Mouse (Mus musculus) G1E (cell line): ENCODE results near the gene St6galnac6. TPM values are rescaled to one million over a fixed set of nuclear protein-coding genes. Genes with fewer than 3 reads are reported as not detected.

Experiments used
- ATAC-seq: 2 replicates; pipeline ENCODE4 v1.8.0; 2016; ENCODE audit warnings: mild to moderate bottlenecking; ENCODE audit not compliant: insufficient number of reproducible peaks, poor library complexity, low FRiP score, severe bottlenecking; ENCODE audit errors: extremely low read depth
- DNase-seq: peaks from one replicate; pipeline ENCODE4 v3.0.0; 2012; ENCODE audit warnings: low spot score
- H3K27me3 ChIP-seq: 2 replicates; pipeline ENCODE4 v1.6.1; 2012; ENCODE audit warnings: mild to moderate bottlenecking, low read length, inconsistent platforms; ENCODE audit not compliant: insufficient read depth
- H3K36me3 ChIP-seq: replicated peaks from 2 replicates; pipeline ENCODE3; 2012; ENCODE audit warnings: mild to moderate bottlenecking, inconsistent platforms
- H3K4me1 ChIP-seq: 2 replicates; pipeline ENCODE4 v1.6.1; 2012; ENCODE audit warnings: low read depth, low read length, inconsistent platforms, mixed read lengths; ENCODE audit not compliant: insufficient read depth
- H3K4me3 ChIP-seq: 2 replicates; pipeline ENCODE4 v1.5.1; 2012; ENCODE audit warnings: low read depth, mild to moderate bottlenecking, inconsistent platforms, low read length, moderate library complexity, mixed read lengths
- H3K9me3 ChIP-seq: replicated peaks from 2 replicates; pipeline ENCODE4 v1.6.1; 2012; ENCODE audit warnings: inconsistent platforms
- CTCF ChIP-seq: IDR thresholded peaks from 2 replicates; pipeline ENCODE4 v1.5.1; 2012; ENCODE audit warnings: low read depth, low read length, inconsistent platforms, mixed read lengths
- GATA1 ChIP-seq: IDR thresholded peaks from 2 replicates; pipeline ENCODE4 v1.6.1; 2012; ENCODE audit warnings: borderline replicate concordance, low read length, inconsistent platforms, mixed read lengths
- GATA2 ChIP-seq: IDR thresholded peaks from 2 replicates; pipeline ENCODE4 v1.6.1; 2012; ENCODE audit warnings: low read depth, low read length, inconsistent platforms, borderline replicate concordance
- POLR2AphosphoS5 ChIP-seq: IDR thresholded peaks from 2 replicates; pipeline ENCODE4 v1.6.1; 2012; ENCODE audit warnings: low read depth, low read length, inconsistent platforms; ENCODE audit not compliant: insufficient replicate concordance
- TAL1 ChIP-seq: conservative IDR thresholded peaks from 2 replicates; pipeline ENCODE4 v1.6.1; 2012; ENCODE audit warnings: low read depth, low read length, inconsistent platforms, mixed read lengths
- polyA plus RNA-seq: library from polyadenylated mRNA; stranded (reverse); fragments of >175 nt; gene quantifications from 2 replicates; pipeline ENCODE4 v1.2.3, GENCODE M21; 2012
- total RNA-seq, 2 experiments: library from RNA; stranded (forward) in 1 of 2; stranded (reverse) in 1 of 2; fragments of 200-1000 nt in 1 of 2; fragments of >200 nt in 1 of 2; fragmentation: Nextera tagmentation in 1 of 2; gene quantifications; 2 replicates each; pipeline ENCODE4 v1.2.3; 2014 to 2017

St6galnac6 gene
- total and polyA plus RNA-seq, 3 experiments: 19.8 to 39.2 (median 20.2) TPM

DNA sequence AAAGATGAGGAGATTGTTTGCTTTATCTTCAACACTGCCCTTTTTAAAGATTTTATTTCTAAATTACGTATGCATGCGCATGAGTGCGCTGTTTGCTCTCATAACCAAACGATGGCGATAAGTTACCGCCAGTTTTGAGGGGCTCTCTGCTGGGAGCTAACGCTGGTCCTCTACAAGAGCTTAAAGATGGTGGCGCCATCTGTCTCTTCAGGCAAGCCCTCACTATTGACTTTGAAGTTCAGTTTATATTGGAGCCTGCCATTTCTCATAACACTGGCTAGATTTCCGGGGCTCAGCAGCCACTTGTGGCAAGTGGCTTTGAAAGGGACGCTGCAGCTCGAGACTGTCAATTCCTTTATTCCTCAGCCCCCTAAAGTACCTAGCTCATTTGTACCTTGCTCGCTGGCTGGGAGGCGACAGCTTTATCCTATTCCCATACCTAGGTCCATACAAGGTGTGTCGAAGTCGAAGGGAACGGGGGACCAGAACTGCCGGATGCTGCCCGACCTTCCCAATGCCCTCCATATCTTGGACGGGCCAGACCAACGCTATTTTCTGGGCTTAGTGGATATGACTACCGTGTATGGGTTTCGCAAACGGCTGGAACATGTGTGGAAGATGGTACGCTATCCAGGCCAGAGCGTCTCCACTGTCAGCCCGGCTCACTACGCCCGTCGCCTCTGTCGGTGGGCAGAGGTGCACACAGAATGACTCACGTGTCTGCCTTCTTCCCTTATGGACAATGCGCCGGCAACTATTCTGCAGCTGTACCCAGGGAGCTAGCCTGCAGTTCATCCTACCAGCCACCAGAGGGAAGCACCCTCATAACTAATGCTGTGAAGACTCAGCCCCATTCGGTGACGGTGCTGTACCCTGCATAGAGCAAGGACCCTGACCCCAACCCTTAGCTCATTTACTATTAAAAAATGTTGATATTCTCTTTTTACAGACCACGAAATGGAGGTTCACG lies 16.4 kb upstream of the St6galnac6 start:
- H3K27me3 ChIP-seq: peaks cover 37% of the 10 kb centered on the region
- no peaks in the 10 kb centered on the region for H3K36me3 ChIP-seq
- ATAC-seq (0 out of 2 replicates have a peak, but pooled peaks have one; percentile 38), DNase-seq (peak; percentile 69)
- peak overlapping the region; percentile 58; the same call in 1 of the 2 replicates for H3K4me3 ChIP-seq
- peaks cover 43% of the 10 kb centered on the region for H3K4me1 ChIP-seq
- no peaks in the 10 kb centered on the region for H3K9me3 ChIP-seq
- TF ChIP-seq GATA2 (no peak), GATA1 (no peak), POLR2AphosphoS5 (no peak), TAL1 (no peak), CTCF (peak; percentile 98)

DNA sequence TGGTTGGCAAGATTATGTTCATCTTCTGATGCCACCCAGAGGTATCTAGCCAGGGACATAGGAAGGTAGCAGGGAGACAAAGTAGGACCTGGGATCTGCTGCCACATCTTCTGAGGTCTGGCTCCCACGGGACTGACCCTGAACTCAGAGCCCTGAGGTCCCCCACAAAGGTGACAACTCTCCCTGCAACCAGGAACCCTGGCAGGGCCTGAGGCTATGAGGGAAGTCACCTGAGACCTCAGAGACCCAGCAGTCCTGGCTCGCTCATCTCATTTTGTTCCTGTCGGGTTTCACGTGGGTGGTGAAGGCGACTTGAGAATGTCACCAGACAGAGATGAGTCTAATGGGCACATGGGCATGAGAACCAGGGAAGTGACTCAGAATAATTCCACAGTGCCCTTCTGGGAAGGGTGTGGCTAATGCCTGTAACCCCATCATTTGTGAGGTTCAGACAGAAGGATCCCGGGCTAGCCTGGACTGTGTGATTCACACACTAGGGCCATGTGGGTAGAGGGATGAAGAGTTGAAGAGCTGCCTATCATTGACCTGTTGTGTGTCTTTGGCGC lies 14.3 kb upstream of the St6galnac6 start:
- Histone ChIP-seq H3K27me3 (peaks cover 23% of the 10 kb centered on the region), H3K36me3 (peaks cover 15% of the 10 kb centered on the region), H3K4me3 (no peak overlapping the region), H3K4me1 (peaks cover 61% of the 10 kb centered on the region), H3K9me3 (no peaks in the 10 kb centered on the region)
- no peak for DNase-seq
- no peak for ATAC-seq
- TF ChIP-seq GATA2 (no peak), GATA1 (no peak), POLR2AphosphoS5 (no peak), TAL1 (no peak), CTCF (no peak)

DNA sequence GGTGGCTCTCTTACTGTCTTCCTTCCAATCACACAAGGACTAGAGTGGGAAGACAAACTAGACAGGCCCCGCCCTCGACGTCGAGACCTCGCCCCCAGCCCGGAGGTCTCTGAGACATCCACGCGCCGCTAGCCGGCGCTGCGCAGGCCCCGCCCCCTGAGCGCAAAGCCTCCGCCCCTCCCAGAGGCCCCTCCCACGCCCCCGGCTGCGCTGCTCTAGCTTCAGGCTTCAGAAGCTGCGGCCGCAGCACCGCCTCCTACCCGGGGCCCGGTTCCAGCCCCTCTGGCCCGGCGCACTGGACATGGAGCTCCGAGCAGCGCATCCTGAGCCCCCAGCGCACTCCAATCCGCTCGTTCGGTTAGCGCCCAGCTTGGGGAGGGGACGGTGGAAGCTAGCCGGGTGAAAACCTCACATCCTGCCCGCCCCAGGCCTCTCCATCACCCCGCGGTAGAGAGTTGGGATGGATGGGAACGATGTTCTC lies 12.6 kb upstream of the St6galnac6 start, which contains the start of gene St6galnac4:
St6galnac4 (plus strand) TSS at position 225 of the 481 bp plus-strand sequence.
- Histone ChIP-seq H3K4me1 (peaks cover 56% of the 10 kb centered on the region), H3K9me3 (no peaks in the 10 kb centered on the region), H3K4me3 (peak within 1 kb of the TSS; percentile 82), H3K36me3 (peaks cover 31% of the 10 kb centered on the region), H3K27me3 (peaks cover 7% of the 10 kb centered on the region)
- TF ChIP-seq CTCF (no peak), TAL1 (no peak), GATA2 (no peak), GATA1 (no peak), POLR2AphosphoS5 (no peak)
- DNase-seq: peak; percentile 91
- peak; percentile 83 for ATAC-seq

DNA sequence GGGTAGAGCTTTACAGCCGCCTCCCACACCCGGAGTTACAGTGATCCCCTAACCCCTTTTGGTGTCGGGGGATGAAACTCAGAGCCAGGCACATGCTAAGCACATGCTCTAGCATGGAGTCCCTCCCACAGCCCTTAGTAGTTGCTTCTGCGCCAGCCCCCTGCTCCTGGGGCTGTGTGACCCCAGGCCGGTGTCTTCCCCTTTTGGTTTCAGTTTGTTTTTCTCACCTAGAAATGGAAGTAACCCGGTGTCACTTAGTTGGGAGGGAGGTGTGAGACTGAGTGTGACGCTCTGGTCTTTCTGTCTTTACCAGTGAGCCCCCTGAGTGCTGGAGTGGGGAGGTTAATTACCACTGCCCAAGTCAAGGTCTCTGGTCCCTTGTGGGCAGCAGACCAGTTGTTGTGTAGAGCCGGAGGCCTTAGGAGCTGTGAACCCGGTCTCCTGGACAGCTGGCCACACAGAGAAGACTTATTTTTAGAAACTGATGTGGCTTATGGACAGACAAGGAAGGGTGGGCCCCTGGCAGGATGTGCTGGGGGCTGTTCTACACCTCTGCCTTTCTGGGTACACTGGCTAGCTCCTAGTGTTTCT lies 11.7 kb upstream of the St6galnac6 start:
- peak overlapping the region; percentile 82 for H3K4me3 ChIP-seq
- peaks cover 40% of the 10 kb centered on the region for H3K36me3 ChIP-seq
- DNase-seq: peak; percentile 80
- ATAC-seq: no peak
- peaks cover 58% of the 10 kb centered on the region for H3K4me1 ChIP-seq
- peaks cover 6% of the 10 kb centered on the region for H3K27me3 ChIP-seq
- TF ChIP-seq POLR2AphosphoS5 (no peak), GATA2 (no peak), GATA1 (no peak), CTCF (no peak), TAL1 (no peak)
- no peaks in the 10 kb centered on the region for H3K9me3 ChIP-seq

DNA sequence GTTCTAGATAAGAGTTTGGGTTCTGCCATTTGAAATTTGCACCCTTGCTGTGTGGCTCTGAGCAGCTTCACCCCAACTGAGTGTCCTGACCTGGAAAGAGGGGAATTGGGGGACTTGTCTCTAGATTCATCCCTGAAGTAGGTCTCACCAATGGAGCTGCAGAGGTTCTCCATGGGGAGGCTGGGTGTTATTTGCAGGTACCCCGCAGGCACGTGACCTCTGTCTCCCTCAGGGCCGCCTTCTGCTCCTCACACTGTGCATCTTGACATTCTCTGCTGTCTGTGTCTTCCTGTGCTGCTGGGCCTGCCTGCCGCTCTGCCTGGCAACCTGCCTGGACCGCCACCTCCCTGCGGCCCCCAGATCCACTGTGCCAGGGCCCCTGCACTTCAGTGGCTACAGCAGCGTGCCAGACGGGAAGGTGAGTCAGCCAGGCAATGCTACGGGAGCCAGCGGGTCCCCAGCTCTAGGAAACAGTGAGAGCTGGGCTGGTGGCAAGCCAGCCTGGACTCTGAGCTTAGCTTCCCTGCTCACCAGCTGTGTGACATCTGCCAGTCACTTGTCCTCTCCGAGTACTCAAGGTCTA lies 10.2 kb upstream of the St6galnac6 start:
- TF ChIP-seq TAL1 (no peak), CTCF (no peak), GATA1 (no peak), GATA2 (no peak), POLR2AphosphoS5 (no peak)
- ATAC-seq: no peak
- Histone ChIP-seq H3K27me3 (no peaks in the 10 kb centered on the region), H3K4me1 (peaks cover 49% of the 10 kb centered on the region), H3K4me3 (peak overlapping the region; percentile 21; the same call in 1 of the 2 replicates), H3K9me3 (no peaks in the 10 kb centered on the region), H3K36me3 (peaks cover 55% of the 10 kb centered on the region)
- DNase-seq: no peak
